ENCODE assay signal across 8 mouse cellular contexts in genomic region chr4:32153356-32153755, GRCm38 (mm10).
DNase-seq lines count a peak whose midpoint lies in the region; ATAC-seq and TF ChIP-seq lines count a peak whose summit lies in the region.

No protein-coding gene starts in this region.

- no peaks in the 10 kb centered on the region for H3K27me3 ChIP-seq in embryonic facial prominence, embryonic 12.5 days
- H3K27me3 ChIP-seq in hindbrain, postnatal 0 days (ENCODE audit: insufficient read depth, low read length): no peaks in the 10 kb centered on the region
- H3K27me3 ChIP-seq in liver, embryonic 15.5 days: no peaks in the 10 kb centered on the region
- no peaks in the 10 kb centered on the region for H3K27me3 ChIP-seq in neural tube, embryonic 14.5 days (ENCODE audit: control insufficient read depth, insufficient read depth, low read length)

- TF ChIP-seq CTCF in hindbrain, postnatal 0 days (IDR thresholded peaks at IDR 0.05; ENCODE audit: low read depth): peak; percentile 83

- no peak overlapping the region for H3K9ac ChIP-seq in embryonic facial prominence, embryonic 12.5 days
- H3K9ac ChIP-seq in hindbrain, postnatal 0 days (replicated peaks; ENCODE audit: low read length): no peak overlapping the region
- H3K9ac ChIP-seq in liver, embryonic 15.5 days: no peak overlapping the region
- no peak overlapping the region for H3K9ac ChIP-seq in neural tube, embryonic 14.5 days (replicated peaks; ENCODE audit: low read depth, low read length)

- peak; percentile 59 for DNase-seq in heart, adult 11 months
- DNase-seq in heart, adult 9 months (ENCODE audit: low spot score in 2 of 2): no peak
- peak; percentile 36 for DNase-seq in R1 (ENCODE audit: low read depth, low spot score)
- DNase-seq in hindbrain, postnatal 0 days (ENCODE audit: low spot score): peak; percentile 64

- ATAC-seq in embryonic facial prominence, embryonic 12.5 days (ENCODE audit: insufficient number of reproducible peaks, insufficient read depth, low FRiP score, low TSS enrichment): peak; percentile 56; the same call in 1 of the 2 replicates
- peak; percentile 79 for ATAC-seq in hindbrain, postnatal 0 days
- peak; percentile 49; the same call in 1 of the 2 replicates for ATAC-seq in liver, embryonic 15.5 days (ENCODE audit: insufficient read depth)
- ATAC-seq in neural tube, embryonic 14.5 days (ENCODE audit: low read depth): peak; percentile 79; the same call in 1 of the 2 replicates
- ATAC-seq in activated CD4-positive, CD25-positive, alpha-beta regulatory T cell, adult 4 months: no peak

- H3K9me3 ChIP-seq in embryonic facial prominence, embryonic 12.5 days: no peaks in the 10 kb centered on the region
- H3K9me3 ChIP-seq in hindbrain, postnatal 0 days (ENCODE audit: low read length): no peaks in the 10 kb centered on the region
- H3K9me3 ChIP-seq in liver, embryonic 15.5 days (replicated peaks): no peaks in the 10 kb centered on the region
- no peaks in the 10 kb centered on the region for H3K9me3 ChIP-seq in neural tube, embryonic 14.5 days (ENCODE audit: control insufficient read depth, low read length)

- H3K27ac ChIP-seq in embryonic facial prominence, embryonic 12.5 days: no peak overlapping the region
- H3K27ac ChIP-seq in hindbrain, postnatal 0 days: no peak overlapping the region
- H3K27ac ChIP-seq in liver, embryonic 15.5 days (replicated peaks): no peak overlapping the region
- H3K27ac ChIP-seq in neural tube, embryonic 14.5 days (ENCODE audit: low read depth, low read length): no peak overlapping the region

- no peak overlapping the region for H3K4me3 ChIP-seq in embryonic facial prominence, embryonic 12.5 days
- no peak overlapping the region for H3K4me3 ChIP-seq in hindbrain, postnatal 0 days (ENCODE audit: low read length)
- H3K4me3 ChIP-seq in liver, embryonic 15.5 days (replicated peaks): no peak overlapping the region
- no peak overlapping the region for H3K4me3 ChIP-seq in neural tube, embryonic 14.5 days (ENCODE audit: low read depth, low read length)

- no peaks in the 10 kb centered on the region for H3K36me3 ChIP-seq in embryonic facial prominence, embryonic 12.5 days
- no peaks in the 10 kb centered on the region for H3K36me3 ChIP-seq in hindbrain, postnatal 0 days (ENCODE audit: insufficient read depth, low read length)
- H3K36me3 ChIP-seq in liver, embryonic 15.5 days (replicated peaks): no peaks in the 10 kb centered on the region
- H3K36me3 ChIP-seq in neural tube, embryonic 14.5 days (ENCODE audit: control insufficient read depth, insufficient read depth, low read length): no peaks in the 10 kb centered on the region

- no peak overlapping the region for H3K4me2 ChIP-seq in embryonic facial prominence, embryonic 12.5 days (replicated peaks)
- no peak overlapping the region for H3K4me2 ChIP-seq in hindbrain, postnatal 0 days (ENCODE audit: low read depth, low read length)
- H3K4me2 ChIP-seq in liver, embryonic 15.5 days: no peak overlapping the region
- no peak overlapping the region for H3K4me2 ChIP-seq in neural tube, embryonic 14.5 days (ENCODE audit: low read depth, low read length)

- H3K4me1 ChIP-seq in embryonic facial prominence, embryonic 12.5 days: no peaks in the 10 kb centered on the region
- H3K4me1 ChIP-seq in hindbrain, postnatal 0 days (ENCODE audit: insufficient read depth, low read length): no peaks in the 10 kb centered on the region
- no peaks in the 10 kb centered on the region for H3K4me1 ChIP-seq in liver, embryonic 15.5 days (replicated peaks)
- H3K4me1 ChIP-seq in neural tube, embryonic 14.5 days (ENCODE audit: control insufficient read depth, insufficient read depth, low read length): no peaks in the 10 kb centered on the region

- 81% methylated on average over 4 of the region's 4 CpGs for WGBS in embryonic facial prominence, embryonic 12.5 days
- 78% methylated on average over 4 of the region's 4 CpGs for WGBS in hindbrain, postnatal 0 days
- 46% methylated on average over 4 of the region's 4 CpGs for WGBS in liver, embryonic 15.5 days (ENCODE audit: insufficient replicate concordance)
- 82% methylated on average over 4 of the region's 4 CpGs for WGBS in neural tube, embryonic 14.5 days

Comparison
In these comparisons a context has a peak if more than half of its experiments do, and no peak if none do; other contexts are left out.
1. DNase-seq: peak in heart, adult 11 months (single experiment), R1 (single experiment) and hindbrain, postnatal 0 days (single experiment); none in heart, adult 9 months (0 of 2).